Mouse (Mus musculus): ENCODE data around the gene Uqcc1. TPM values are rescaled to one million over a fixed set of nuclear protein-coding genes. Genes with fewer than 3 reads are reported as not detected.

Gene Uqcc1
- polyA plus RNA-seq, 1 experiment = 30.0 TPM

DNA sequence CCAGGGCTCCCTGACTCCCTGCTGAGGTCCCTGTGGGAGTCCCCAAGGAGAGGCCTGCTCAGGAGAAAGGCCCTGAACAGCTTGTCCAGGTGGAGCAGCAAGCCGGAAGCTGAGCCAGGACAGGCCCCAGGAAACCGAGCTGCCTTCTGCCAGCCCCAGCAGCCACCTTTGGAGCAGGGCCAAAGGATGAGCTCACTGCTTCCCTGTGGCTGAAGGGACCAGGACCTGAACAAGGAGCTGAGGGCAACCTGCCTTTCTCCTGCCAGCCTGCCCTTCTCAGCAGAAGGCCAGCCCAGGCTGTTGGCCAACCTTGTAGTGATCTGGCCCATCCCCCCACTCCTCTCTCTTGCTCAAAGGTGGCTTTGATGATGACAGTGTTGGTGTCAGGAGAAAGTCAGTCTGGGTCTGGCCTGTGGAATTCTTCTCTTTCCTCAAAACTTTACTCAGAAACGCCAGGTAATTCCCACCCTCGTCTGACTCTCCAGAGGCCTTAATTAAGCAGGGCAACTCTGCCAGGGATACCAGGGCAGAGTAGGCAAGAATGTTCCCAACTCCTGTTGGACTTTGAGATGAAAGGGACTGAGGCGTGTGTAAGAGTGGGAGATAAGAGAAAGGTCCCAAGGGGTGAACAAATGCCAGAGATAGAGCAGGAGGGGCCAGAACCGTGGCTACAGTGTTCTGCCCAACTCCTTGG is 124.7 kb downstream of the Uqcc1 start:
- H3K4me1 ChIP-seq (replicated peaks; ENCODE audit: control insufficient read depth, insufficient read depth, low read length) = no peaks in the 10 kb centered on the region
- WGBS = 72% methylated on average over 6 of the region's 6 CpGs
- no peak overlapping the region for H3K4me3 ChIP-seq (ENCODE audit: control insufficient read depth, insufficient read depth, low read length)
- TF ChIP-seq POLR2A (IDR thresholded peaks at IDR 0.05; ENCODE audit: control insufficient read depth, extremely low read depth, insufficient read depth, low read length, poor library complexity) = no peak
- TF ChIP-seq CTCF (IDR thresholded peaks at IDR 0.05; ENCODE audit: borderline replicate concordance, control insufficient read depth, extremely low read depth, insufficient read depth, low read length, poor library complexity) = no peak
- H3K27ac ChIP-seq (ENCODE audit: control insufficient read depth, insufficient read depth, low read length) = no peak overlapping the region
- no peaks in the 10 kb centered on the region for H3K27me3 ChIP-seq (ENCODE audit: control insufficient read depth, insufficient read depth, low read length)
- no peak for DNase-seq
- H3K36me3 ChIP-seq (ENCODE audit: control insufficient read depth, insufficient read depth, low read length) = no peaks in the 10 kb centered on the region

DNA sequence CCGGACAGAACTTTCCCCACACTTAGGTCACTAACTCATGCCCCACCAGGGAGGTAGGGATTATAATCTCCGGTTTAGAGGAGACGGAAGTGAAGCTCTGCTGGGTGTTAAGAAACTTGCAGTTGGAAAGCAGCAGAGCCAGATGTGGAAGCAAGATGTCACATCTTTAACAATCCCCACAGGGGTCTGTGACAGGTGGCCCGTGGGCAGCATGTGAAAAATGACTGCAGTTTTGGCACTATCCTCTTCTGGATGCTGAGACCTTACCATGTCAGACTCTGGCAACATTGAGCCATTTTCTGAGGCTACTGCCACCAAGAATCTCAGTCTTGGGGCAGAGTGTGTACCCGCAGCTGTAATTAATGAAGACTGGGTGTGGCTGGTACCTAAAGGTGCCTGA is 126.1 kb downstream of the Uqcc1 start:
- no peak for DNase-seq
- no peaks in the 10 kb centered on the region for H3K36me3 ChIP-seq (ENCODE audit: control insufficient read depth, insufficient read depth, low read length)
- H3K4me3 ChIP-seq (ENCODE audit: control insufficient read depth, insufficient read depth, low read length) = no peak overlapping the region
- H3K27me3 ChIP-seq (ENCODE audit: control insufficient read depth, insufficient read depth, low read length) = no peaks in the 10 kb centered on the region
- H3K4me1 ChIP-seq (replicated peaks; ENCODE audit: control insufficient read depth, insufficient read depth, low read length) = no peaks in the 10 kb centered on the region
- H3K27ac ChIP-seq (ENCODE audit: control insufficient read depth, insufficient read depth, low read length) = no peak overlapping the region
- 78% methylated on average over 5 of the region's 5 CpGs for WGBS
- TF ChIP-seq POLR2A (IDR thresholded peaks at IDR 0.05; ENCODE audit: control insufficient read depth, extremely low read depth, insufficient read depth, low read length, poor library complexity) (no peak), CTCF (IDR thresholded peaks at IDR 0.05; ENCODE audit: borderline replicate concordance, control insufficient read depth, extremely low read depth, insufficient read depth, low read length, poor library complexity) (no peak)

DNA sequence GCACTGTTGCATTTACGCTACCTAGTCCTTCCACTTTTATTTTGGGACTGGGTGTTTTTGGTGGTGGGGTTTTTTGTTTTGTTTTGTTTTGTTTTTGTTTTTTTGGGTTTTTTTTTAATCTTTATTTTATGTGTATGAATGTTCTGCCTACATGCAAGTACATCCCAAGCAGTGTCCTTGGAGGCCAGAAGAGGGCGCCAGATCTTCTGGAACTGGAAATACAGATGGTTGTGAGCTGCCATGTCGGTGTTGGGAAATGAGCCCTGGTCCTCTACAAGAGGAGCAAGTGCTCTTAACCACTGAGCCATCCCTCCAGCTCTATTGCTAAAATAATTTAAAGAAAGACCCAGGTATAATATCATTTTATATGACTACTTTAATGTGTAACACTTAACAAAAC is 127.3 kb downstream of the Uqcc1 start:
- TF ChIP-seq CTCF (IDR thresholded peaks at IDR 0.05; ENCODE audit: borderline replicate concordance, control insufficient read depth, extremely low read depth, insufficient read depth, low read length, poor library complexity) = no peak
- TF ChIP-seq POLR2A (IDR thresholded peaks at IDR 0.05; ENCODE audit: control insufficient read depth, extremely low read depth, insufficient read depth, low read length, poor library complexity) = no peak

DNA sequence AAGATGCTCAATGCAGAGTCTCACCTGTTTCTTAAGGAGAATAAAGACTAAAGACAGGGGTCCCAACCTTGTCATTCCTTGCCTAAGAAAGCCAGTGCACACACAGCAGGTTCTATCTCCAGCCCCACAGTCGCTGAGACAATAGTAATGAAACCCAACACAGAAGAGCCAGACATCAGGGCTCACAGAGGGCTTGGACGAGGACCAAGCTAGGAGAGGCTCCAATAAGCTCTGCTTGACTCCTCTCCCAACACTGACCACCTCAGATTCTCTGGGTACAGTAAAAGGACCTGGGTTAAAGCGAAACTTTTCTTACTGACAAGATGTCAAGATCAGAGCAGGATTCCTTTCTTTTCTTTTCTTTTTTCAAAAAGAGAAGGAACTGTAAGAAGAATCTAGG is 131.5 kb downstream of the Uqcc1 start:
- Histone ChIP-seq H3K4me3 (ENCODE audit: control insufficient read depth, insufficient read depth, low read length) (no peak overlapping the region), H3K36me3 (ENCODE audit: control insufficient read depth, insufficient read depth, low read length) (no peaks in the 10 kb centered on the region), H3K4me1 (replicated peaks; ENCODE audit: control insufficient read depth, insufficient read depth, low read length) (no peaks in the 10 kb centered on the region), H3K27me3 (ENCODE audit: control insufficient read depth, insufficient read depth, low read length) (no peaks in the 10 kb centered on the region), H3K27ac (ENCODE audit: control insufficient read depth, insufficient read depth, low read length) (no peak overlapping the region)
- TF ChIP-seq POLR2A (IDR thresholded peaks at IDR 0.05; ENCODE audit: control insufficient read depth, extremely low read depth, insufficient read depth, low read length, poor library complexity) = no peak
- no peak for TF ChIP-seq CTCF (IDR thresholded peaks at IDR 0.05; ENCODE audit: borderline replicate concordance, control insufficient read depth, extremely low read depth, insufficient read depth, low read length, poor library complexity)
- DNase-seq = no peak
- 62% methylated on average over 3 of the region's 3 CpGs for WGBS

More for the DNA sequence above, 127.3 kb downstream of the Uqcc1 start:
- H3K4me1 ChIP-seq (replicated peaks; ENCODE audit: control insufficient read depth, insufficient read depth, low read length) = no peaks in the 10 kb centered on the region
- no peak overlapping the region for H3K27ac ChIP-seq (ENCODE audit: control insufficient read depth, insufficient read depth, low read length)
- H3K36me3 ChIP-seq (ENCODE audit: control insufficient read depth, insufficient read depth, low read length) = no peaks in the 10 kb centered on the region
- peak; percentile 29 for DNase-seq
- WGBS = 70% methylated on average over 3 of the region's 3 CpGs
- H3K4me3 ChIP-seq (ENCODE audit: control insufficient read depth, insufficient read depth, low read length) = no peak overlapping the region
- no peaks in the 10 kb centered on the region for H3K27me3 ChIP-seq (ENCODE audit: control insufficient read depth, insufficient read depth, low read length)

Other genes starting within 250 kb of the Uqcc1 start
- 489 and 518 TPM in 2 replicates for gene Trpc4ap, start 237.9 kb downstream of the Uqcc1 start, polyA plus RNA-seq (2012; rRNA removed)
- gene Edem2, start 200.8 kb downstream of the Uqcc1 start, polyA plus RNA-seq (2012; rRNA removed) = 55.8 and 58.6 TPM in 2 replicates
- not detected in 2 replicates for gene Gm17581, start 194.4 kb downstream of the Uqcc1 start, polyA plus RNA-seq (2012; rRNA removed)
- gene Procr, start 179.2 kb downstream of the Uqcc1 start, polyA plus RNA-seq (2012; rRNA removed) = 3.7 and 4.7 TPM in 2 replicates
- 0.08 and 0.09 TPM in 2 replicates for gene Mmp24, start 155.0 kb downstream of the Uqcc1 start, polyA plus RNA-seq (2012; rRNA removed)
- gene BC029722, start 110.9 kb downstream of the Uqcc1 start, polyA plus RNA-seq (2012; rRNA removed) = 37.5 and 40.3 TPM in 2 replicates
- gene Eif6, start 103.4 kb downstream of the Uqcc1 start, polyA plus RNA-seq (2012; rRNA removed) = 169 and 174 TPM in 2 replicates
- gene Fam83c, start 95.5 kb downstream of the Uqcc1 start, polyA plus RNA-seq (2012; rRNA removed) = 0.08 and 0.14 TPM in 2 replicates
- not detected in 2 replicates for gene Gm15557, start 10.4 kb upstream of the Uqcc1 start, polyA plus RNA-seq (2012; rRNA removed)
- 0.23 and 0.31 TPM in 2 replicates for gene Gdf5, start 15.1 kb upstream of the Uqcc1 start, polyA plus RNA-seq (2012; rRNA removed)
- gene Cep250, start 26.1 kb upstream of the Uqcc1 start, polyA plus RNA-seq (2012; rRNA removed) = 31.6 and 36.7 TPM in 2 replicates
- gene 6430550D23Rik, start 77.7 kb upstream of the Uqcc1 start, polyA plus RNA-seq (2012; rRNA removed) = 3.8 and 4.2 TPM in 2 replicates
- gene Ergic3, start 77.7 kb upstream of the Uqcc1 start, polyA plus RNA-seq (2012; rRNA removed) = 273 and 293 TPM in 2 replicates
- 0.08 and 0.22 TPM in 2 replicates for gene Fer1l4, start 122.6 kb upstream of the Uqcc1 start, polyA plus RNA-seq (2012; rRNA removed)
- gene Spag4, start 134.9 kb upstream of the Uqcc1 start, polyA plus RNA-seq (2012; rRNA removed) = 2.8 and 3.8 TPM in 2 replicates
- 237 and 273 TPM in 2 replicates for gene Cpne1, start 181.7 kb upstream of the Uqcc1 start, polyA plus RNA-seq (2012; rRNA removed)
- gene Rbm12, start 181.7 kb upstream of the Uqcc1 start, polyA plus RNA-seq (2012; rRNA removed) = 67.2 and 72.4 TPM in 2 replicates
- gene Gm28036, start 196.8 kb upstream of the Uqcc1 start, polyA plus RNA-seq (2012; rRNA removed) = 7.1 and 7.5 TPM in 2 replicates
- 214 and 241 TPM in 2 replicates for gene Romo1, start 213.7 kb upstream of the Uqcc1 start, polyA plus RNA-seq (2012; rRNA removed)
- 52.7 and 53.8 TPM in 2 replicates for gene Nfs1, start 213.9 kb upstream of the Uqcc1 start, polyA plus RNA-seq (2012; rRNA removed)
- gene Rbm39, start 249.9 kb upstream of the Uqcc1 start, polyA plus RNA-seq (2012; rRNA removed) = 145 and 182 TPM in 2 replicates

All from thymus, adult 2 months (tissue).